Mouse (Mus musculus): ENCODE measurements at regions not wholly inside any gene's neighbourhood (a gene's known extent, or its start where the extent isn't known, plus 50 kb on each side); places are given as distances from the start of the nearest gene placed in this dataset.

- no peak for ATAC-seq (replicated peaks; ENCODE audit: insufficient number of reproducible peaks, low FRiP score, low TSS enrichment)
- H3K27me3 ChIP-seq (ENCODE audit: control insufficient read depth, insufficient read depth, low read length): no peaks in the 10 kb centered on the region
- H3K9me3 ChIP-seq (replicated peaks; ENCODE audit: control insufficient read depth, low read length): no peaks in the 10 kb centered on the region
- H3K4me3 ChIP-seq (ENCODE audit: low read depth, low read length): no peak overlapping the region
- H3K27ac ChIP-seq (ENCODE audit: low read depth, low read length): no peak overlapping the region
- 76% methylated on average over 5 of the region's 5 CpGs for WGBS (ENCODE audit: insufficient replicate concordance)
- no peaks in the 10 kb centered on the region for H3K4me1 ChIP-seq (ENCODE audit: control insufficient read depth, insufficient read depth, low read length)
- H3K9ac ChIP-seq (ENCODE audit: low read depth, low read length): no peak overlapping the region
- H3K4me2 ChIP-seq: no peak overlapping the region
- no peaks in the 10 kb centered on the region for H3K36me3 ChIP-seq (ENCODE audit: control insufficient read depth, insufficient read depth, low read length)
Measured at GRCm38 (mm10) chr13:57332976-57333375, 437.2 kb upstream of the Trpc7 start.

DNA sequence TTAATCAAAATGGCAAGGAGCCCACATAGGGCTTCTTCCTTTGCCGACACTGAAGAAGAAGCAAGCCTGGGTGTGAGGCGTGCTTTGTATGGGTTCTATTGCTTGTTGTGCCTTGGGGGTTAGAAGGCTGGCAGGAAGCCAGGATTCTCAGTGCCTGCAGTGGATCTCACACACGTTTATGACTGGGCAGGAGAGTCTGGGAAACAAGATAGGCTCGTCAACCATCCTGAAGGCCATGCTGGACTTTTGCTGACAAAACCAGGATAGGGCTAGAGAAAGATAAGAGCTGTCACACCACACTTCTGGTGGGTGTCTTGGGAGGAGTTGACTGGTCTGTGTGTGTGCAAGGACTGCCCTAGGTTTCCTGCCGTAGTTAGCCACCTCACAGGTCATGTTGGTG, 436.1 kb upstream of the Trpc7 start:
- Histone ChIP-seq H3K4me3 (ENCODE audit: low read depth, low read length) (no peak overlapping the region), H3K4me2 (no peak overlapping the region), H3K36me3 (ENCODE audit: control insufficient read depth, insufficient read depth, low read length) (no peaks in the 10 kb centered on the region), H3K27me3 (ENCODE audit: control insufficient read depth, insufficient read depth, low read length) (no peaks in the 10 kb centered on the region), H3K9me3 (replicated peaks; ENCODE audit: control insufficient read depth, low read length) (no peaks in the 10 kb centered on the region), H3K9ac (ENCODE audit: low read depth, low read length) (no peak overlapping the region), H3K4me1 (ENCODE audit: control insufficient read depth, insufficient read depth, low read length) (no peaks in the 10 kb centered on the region), H3K27ac (ENCODE audit: low read depth, low read length) (0 out of 2 replicates have a peak overlapping the region, but pooled peaks have one; percentile 0)
- peak; percentile 74; the same call in 1 of the 2 replicates for ATAC-seq (replicated peaks; ENCODE audit: insufficient number of reproducible peaks, low FRiP score, low TSS enrichment)
- WGBS (ENCODE audit: insufficient replicate concordance): 16% methylated on average over 5 of the region's 5 CpGs

DNA sequence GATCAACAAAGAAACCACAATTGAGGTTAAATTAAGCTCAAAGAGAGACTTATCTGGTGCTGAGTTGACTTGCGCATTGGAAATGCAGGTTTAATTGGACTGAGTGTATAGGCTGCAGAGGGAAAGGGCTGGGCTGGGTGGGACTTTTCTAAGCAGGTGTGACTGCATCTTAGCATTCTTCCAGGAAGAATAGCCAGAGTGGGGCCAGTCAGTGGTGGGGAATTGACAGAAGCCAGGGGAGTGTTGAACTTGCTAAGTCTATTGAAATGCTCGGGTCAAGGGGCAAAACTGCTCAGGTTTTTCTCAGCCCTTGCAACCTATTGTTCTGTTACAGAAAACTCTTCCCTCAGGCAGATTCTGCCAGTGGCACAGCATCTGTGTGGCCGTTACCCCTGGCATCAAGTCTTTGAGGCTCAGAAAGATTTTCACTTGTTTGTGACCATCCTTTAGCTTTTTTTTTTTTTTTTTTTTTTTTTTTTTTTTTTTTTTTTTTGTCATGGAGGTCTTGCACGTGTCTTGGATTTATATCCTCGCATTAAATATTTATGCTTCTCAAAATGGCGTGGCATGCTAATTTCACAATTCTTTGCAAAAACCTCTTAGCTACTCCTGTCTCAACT, 429.6 kb upstream of the Trpc7 start:
- no peak for ATAC-seq (replicated peaks; ENCODE audit: insufficient number of reproducible peaks, low FRiP score, low TSS enrichment)
- H3K4me1 ChIP-seq (ENCODE audit: control insufficient read depth, insufficient read depth, low read length): no peaks in the 10 kb centered on the region
- 74% methylated on average over 6 of the region's 6 CpGs for WGBS (ENCODE audit: insufficient replicate concordance)
- H3K27ac ChIP-seq (ENCODE audit: low read depth, low read length): no peak overlapping the region
- H3K4me3 ChIP-seq (ENCODE audit: low read depth, low read length): no peak overlapping the region
- H3K27me3 ChIP-seq (ENCODE audit: control insufficient read depth, insufficient read depth, low read length): no peaks in the 10 kb centered on the region
- H3K4me2 ChIP-seq: no peak overlapping the region
- no peaks in the 10 kb centered on the region for H3K36me3 ChIP-seq (ENCODE audit: control insufficient read depth, insufficient read depth, low read length)
- H3K9me3 ChIP-seq (replicated peaks; ENCODE audit: control insufficient read depth, low read length): no peaks in the 10 kb centered on the region
- no peak overlapping the region for H3K9ac ChIP-seq (ENCODE audit: low read depth, low read length)

GRCm38 (mm10) chr13:57316211-57317005, 420.6 kb upstream of the Trpc7 start:
- H3K9me3 ChIP-seq (replicated peaks; ENCODE audit: control insufficient read depth, low read length): no peaks in the 10 kb centered on the region
- H3K4me1 ChIP-seq (ENCODE audit: control insufficient read depth, insufficient read depth, low read length): peaks cover 11% of the 10 kb centered on the region; the same call in 1 of the 2 replicates
- no peak overlapping the region for H3K9ac ChIP-seq (ENCODE audit: low read depth, low read length)
- WGBS (ENCODE audit: insufficient replicate concordance): 25% methylated on average over 11 of the region's 11 CpGs
- no peak for ATAC-seq (replicated peaks; ENCODE audit: insufficient number of reproducible peaks, low FRiP score, low TSS enrichment)
- H3K27me3 ChIP-seq (ENCODE audit: control insufficient read depth, insufficient read depth, low read length): no peaks in the 10 kb centered on the region
- H3K4me3 ChIP-seq (ENCODE audit: low read depth, low read length): no peak overlapping the region
- no peak overlapping the region for H3K27ac ChIP-seq (ENCODE audit: low read depth, low read length)
- no peak overlapping the region for H3K4me2 ChIP-seq
- no peaks in the 10 kb centered on the region for H3K36me3 ChIP-seq (ENCODE audit: control insufficient read depth, insufficient read depth, low read length)

- peaks cover 11% of the 10 kb centered on the region; the same call in 1 of the 2 replicates for H3K4me1 ChIP-seq (ENCODE audit: control insufficient read depth, insufficient read depth, low read length)
Measured at GRCm38 (mm10) chr13:57314512-57314911, 418.7 kb upstream of the Trpc7 start.

DNA sequence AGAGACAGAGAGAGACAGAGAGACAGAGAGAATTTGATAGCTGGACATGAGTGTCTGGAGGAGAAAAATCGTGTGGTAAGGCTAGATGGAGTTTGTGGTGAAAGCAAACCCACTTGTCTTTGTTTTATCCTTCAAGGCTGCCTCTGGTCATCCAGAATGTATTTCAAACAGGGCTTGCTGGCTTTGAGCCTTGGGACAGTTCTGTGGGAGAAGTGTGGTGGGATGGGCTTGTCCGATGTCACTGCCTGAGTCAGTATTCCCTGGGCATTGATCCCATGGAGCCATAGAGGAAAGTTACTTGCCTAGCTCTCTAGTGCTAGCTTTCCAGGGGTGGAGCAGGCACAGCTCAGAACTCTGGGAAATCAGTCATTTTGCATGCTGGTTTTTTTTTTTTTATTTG, 417.9 kb upstream of the Trpc7 start:
- no peak for ATAC-seq (replicated peaks; ENCODE audit: insufficient number of reproducible peaks, low FRiP score, low TSS enrichment)
- Histone ChIP-seq H3K9me3 (replicated peaks; ENCODE audit: control insufficient read depth, low read length) (no peaks in the 10 kb centered on the region), H3K4me3 (ENCODE audit: low read depth, low read length) (no peak overlapping the region), H3K27me3 (ENCODE audit: control insufficient read depth, insufficient read depth, low read length) (no peaks in the 10 kb centered on the region), H3K4me1 (ENCODE audit: control insufficient read depth, insufficient read depth, low read length) (peaks cover 11% of the 10 kb centered on the region; the same call in 1 of the 2 replicates), H3K36me3 (ENCODE audit: control insufficient read depth, insufficient read depth, low read length) (no peaks in the 10 kb centered on the region), H3K9ac (ENCODE audit: low read depth, low read length) (no peak overlapping the region), H3K4me2 (no peak overlapping the region), H3K27ac (ENCODE audit: low read depth, low read length) (no peak overlapping the region)
- WGBS (ENCODE audit: insufficient replicate concordance): 38% methylated on average over 2 of the region's 2 CpGs

More at GRCm38 (mm10) chr13:57314512-57314911, 418.7 kb upstream of the Trpc7 start:
- H3K9me3 ChIP-seq (replicated peaks; ENCODE audit: control insufficient read depth, low read length): no peaks in the 10 kb centered on the region
- H3K9ac ChIP-seq (ENCODE audit: low read depth, low read length): no peak overlapping the region
- no peaks in the 10 kb centered on the region for H3K27me3 ChIP-seq (ENCODE audit: control insufficient read depth, insufficient read depth, low read length)
- H3K27ac ChIP-seq (ENCODE audit: low read depth, low read length): no peak overlapping the region
- H3K4me2 ChIP-seq: peak overlapping the region; percentile 19; the same call in 1 of the 2 replicates
- H3K36me3 ChIP-seq (ENCODE audit: control insufficient read depth, insufficient read depth, low read length): no peaks in the 10 kb centered on the region
- WGBS (ENCODE audit: insufficient replicate concordance): 27% methylated on average over 9 of the region's 9 CpGs
- ATAC-seq (replicated peaks; ENCODE audit: insufficient number of reproducible peaks, low FRiP score, low TSS enrichment): no peak
- H3K4me3 ChIP-seq (ENCODE audit: low read depth, low read length): no peak overlapping the region

GRCm38 (mm10) chr13:57311235-57311634, 415.4 kb upstream of the Trpc7 start:
- Histone ChIP-seq H3K4me2 (no peak overlapping the region), H3K4me3 (ENCODE audit: low read depth, low read length) (no peak overlapping the region), H3K9ac (ENCODE audit: low read depth, low read length) (no peak overlapping the region), H3K36me3 (ENCODE audit: control insufficient read depth, insufficient read depth, low read length) (no peaks in the 10 kb centered on the region), H3K9me3 (replicated peaks; ENCODE audit: control insufficient read depth, low read length) (no peaks in the 10 kb centered on the region), H3K27ac (ENCODE audit: low read depth, low read length) (no peak overlapping the region), H3K4me1 (ENCODE audit: control insufficient read depth, insufficient read depth, low read length) (peaks cover 12% of the 10 kb centered on the region; the same call in 1 of the 2 replicates), H3K27me3 (ENCODE audit: control insufficient read depth, insufficient read depth, low read length) (no peaks in the 10 kb centered on the region)
- no peak for ATAC-seq (replicated peaks; ENCODE audit: insufficient number of reproducible peaks, low FRiP score, low TSS enrichment)
- WGBS (ENCODE audit: insufficient replicate concordance): 53% methylated on average over 2 of the region's 2 CpGs

DNA sequence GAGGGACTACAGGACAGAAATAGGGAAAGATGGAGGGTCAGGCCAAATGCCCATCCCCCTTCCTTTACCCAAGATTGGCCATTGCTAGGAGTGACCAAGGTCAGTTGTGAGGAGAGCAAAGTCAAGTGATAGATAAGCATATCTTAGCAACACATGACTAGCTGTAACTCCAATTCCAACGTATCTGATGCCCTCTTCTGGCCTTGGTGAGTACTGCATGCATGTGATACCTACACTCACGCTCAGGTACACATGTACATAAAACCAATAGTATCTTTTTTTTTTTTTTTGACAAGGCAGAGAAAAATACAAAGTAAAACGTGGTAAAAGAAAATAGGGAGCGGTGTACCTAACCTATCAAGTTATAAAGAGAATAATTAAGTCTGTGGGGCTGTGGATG, 413.8 kb upstream of the Trpc7 start:
- H3K9me3 ChIP-seq (replicated peaks; ENCODE audit: control insufficient read depth, low read length): no peaks in the 10 kb centered on the region
- H3K27ac ChIP-seq (ENCODE audit: low read depth, low read length): no peak overlapping the region
- H3K4me2 ChIP-seq: no peak overlapping the region
- no peak for ATAC-seq (replicated peaks; ENCODE audit: insufficient number of reproducible peaks, low FRiP score, low TSS enrichment)
- H3K9ac ChIP-seq (ENCODE audit: low read depth, low read length): no peak overlapping the region
- H3K27me3 ChIP-seq (ENCODE audit: control insufficient read depth, insufficient read depth, low read length): no peaks in the 10 kb centered on the region
- no peak overlapping the region for H3K4me3 ChIP-seq (ENCODE audit: low read depth, low read length)
- no peaks in the 10 kb centered on the region for H3K36me3 ChIP-seq (ENCODE audit: control insufficient read depth, insufficient read depth, low read length)
- WGBS (ENCODE audit: insufficient replicate concordance): 75% methylated on average over 4 of the region's 4 CpGs
- H3K4me1 ChIP-seq (ENCODE audit: control insufficient read depth, insufficient read depth, low read length): peaks cover 8% of the 10 kb centered on the region; the same call in 1 of the 2 replicates

All from heart, embryonic 11.5 days (tissue).